Mouse (Mus musculus): ENCODE measurements at regions not wholly inside any gene's neighbourhood (a gene's known extent, or its start where the extent isn't known, plus 50 kb on each side); places are given as distances from the start of the nearest gene placed in this dataset.

- no peak for TF ChIP-seq POLR2A (IDR thresholded peaks at IDR 0.05; ENCODE audit: insufficient read depth, low read depth, low read length)
- TF ChIP-seq CTCF (IDR thresholded peaks at IDR 0.05; ENCODE audit: insufficient read depth, low read depth, low read length): no peak
These were observed 288.4 kb downstream of the Sox4 start for GRCm38 (mm10) chr13:28665150-28665549.

All from olfactory bulb, adult 2 months (tissue).